Mouse (Mus musculus) embryonic facial prominence, embryonic 11.5 days (tissue): ENCODE measurements around the gene Smco3. TPM values are rescaled to one million over a fixed set of nuclear protein-coding genes. Genes with fewer than 3 reads are reported as not detected.
A peak's percentile ranks its signal among the peaks of the same experiment; 100 is the strongest.

ENCODE experiments used
- ATAC-seq: fragments of 200-750 bp; cut with Nextera tagmentation; replicated peaks from 2 replicates; pipeline ENCODE4 v1.8.0; 2017; ENCODE audit warnings: low read depth; ENCODE audit not compliant: insufficient number of reproducible peaks, low FRiP score, low TSS enrichment
- DNase-seq: peaks from one replicate; pipeline ENCODE4 v3.0.0-alpha.2; 2015; ENCODE audit warnings: low spot score
- H3K27ac ChIP-seq: fragments of 300-500 bp; sonication (generic); replicated peaks from 2 replicates; pipeline ENCODE4 v1.5.1; 2014; ENCODE audit warnings: mild to moderate bottlenecking, low read depth, low read length, control low read depth
- H3K27me3 ChIP-seq: fragments of 300-500 bp; sonication (generic); 2 replicates; pipeline ENCODE4 v1.6.1; 2014; ENCODE audit warnings: mild to moderate bottlenecking, low read length, moderate library complexity, mixed read lengths; ENCODE audit not compliant: control insufficient read depth, insufficient read depth
- H3K36me3 ChIP-seq: fragments of 300-500 bp; sonication (generic); replicated peaks from 2 replicates; pipeline ENCODE4 v1.6.1; 2014; ENCODE audit warnings: low read depth, mild to moderate bottlenecking, low read length, moderate library complexity, mixed read lengths; ENCODE audit not compliant: control insufficient read depth, insufficient read depth
- H3K4me1 ChIP-seq: fragments of 300-500 bp; sonication (generic); 2 replicates; pipeline ENCODE4 v1.6.1; 2014; ENCODE audit warnings: low read length, mixed read lengths; ENCODE audit not compliant: control insufficient read depth, insufficient read depth
- H3K4me2 ChIP-seq: fragments of 300-500 bp; sonication (generic); 2 replicates; pipeline ENCODE4 v1.6.1; 2014; ENCODE audit warnings: low read depth, mild to moderate bottlenecking, control low read depth, low read length, moderate library complexity
- H3K4me3 ChIP-seq: fragments of 300-500 bp; sonication (generic); 2 replicates; pipeline ENCODE4 v1.5.1; 2014; ENCODE audit warnings: low read depth, low read length, control low read depth
- H3K9ac ChIP-seq: fragments of 300-500 bp; sonication (generic); replicated peaks from 2 replicates; pipeline ENCODE4 v1.6.1; 2014; ENCODE audit warnings: mild to moderate bottlenecking, control low read depth, low read length
- H3K9me3 ChIP-seq: fragments of 300-500 bp; sonication (generic); replicated peaks from 2 replicates; pipeline ENCODE4 v1.6.1; 2016; ENCODE audit warnings: mild to moderate bottlenecking, low read length, inconsistent platforms, mixed read lengths; ENCODE audit not compliant: control insufficient read depth
- WGBS: fragments of 180-500 bp; shearing (Covaris S2); extraction: QIAGEN DNeasy Blood & Tissue Kit; methylation state at CpG from one replicate; pipeline ENCODE4 v1.1.7; 2014; 5-methylcytosine and 5-hydroxymethylcytosine counted together
- polyA plus RNA-seq: library from polyadenylated mRNA; unstranded; fragments of >200 nt; fragmentation: Nextera tagmentation; extraction: Ambion mirVana; gene quantifications from 2 replicates; pipeline ENCODE4 v1.2.1, GENCODE M21; 2014

Smco3 gene
- polyA plus RNA-seq, 1 experiment from 2014 or later = 0.74 TPM

- no peaks in the 10 kb centered on the region for H3K9me3 ChIP-seq
- no peak overlapping the region for H3K4me2 ChIP-seq
- H3K27me3 ChIP-seq = no peaks in the 10 kb centered on the region
- peaks cover 12% of the 10 kb centered on the region for H3K36me3 ChIP-seq
- no peak overlapping the region for H3K9ac ChIP-seq
- no peak overlapping the region for H3K27ac ChIP-seq
- ATAC-seq = no peak
- no peak overlapping the region for H3K4me3 ChIP-seq
- no peak for DNase-seq
- WGBS = 87% methylated on average over 8 of the region's 8 CpGs
- no peaks in the 10 kb centered on the region for H3K4me1 ChIP-seq
These were observed 10.3 kb downstream of the Smco3 start for GRCm38 (mm10) chr6:136824987-136825386.

GRCm38 (mm10) chr6:136821086-136821485 is 14.2 kb downstream of the Smco3 start:
- Histone ChIP-seq H3K27ac (no peak overlapping the region), H3K27me3 (no peaks in the 10 kb centered on the region), H3K36me3 (peaks cover 19% of the 10 kb centered on the region), H3K4me1 (no peaks in the 10 kb centered on the region), H3K4me2 (no peak overlapping the region), H3K9ac (no peak overlapping the region), H3K4me3 (no peak overlapping the region), H3K9me3 (no peaks in the 10 kb centered on the region)
- no peak for ATAC-seq
- DNase-seq = no peak
- 91% methylated on average over 18 of the region's 18 CpGs for WGBS

- no peaks in the 10 kb centered on the region for H3K9me3 ChIP-seq
- peaks cover 25% of the 10 kb centered on the region for H3K36me3 ChIP-seq
- H3K27ac ChIP-seq = no peak overlapping the region
- ATAC-seq (no peak), DNase-seq (no peak)
- no peak overlapping the region for H3K4me3 ChIP-seq
- no peaks in the 10 kb centered on the region for H3K4me1 ChIP-seq
- 97% methylated on average over 21 of the region's 21 CpGs for WGBS
- no peak overlapping the region for H3K4me2 ChIP-seq
- no peak overlapping the region for H3K9ac ChIP-seq
- no peaks in the 10 kb centered on the region for H3K27me3 ChIP-seq
These were observed 14.9 kb downstream of the Smco3 start for GRCm38 (mm10) chr6:136820381-136820780.

GRCm38 (mm10) chr6:136817549-136817948 is 17.7 kb downstream of the Smco3 start:
- 94% methylated on average over 3 of the region's 3 CpGs for WGBS
- H3K4me3 ChIP-seq = no peak overlapping the region
- H3K9me3 ChIP-seq = no peaks in the 10 kb centered on the region
- H3K9ac ChIP-seq = no peak overlapping the region
- no peak for DNase-seq
- no peaks in the 10 kb centered on the region for H3K27me3 ChIP-seq
- H3K36me3 ChIP-seq = peaks cover 34% of the 10 kb centered on the region
- H3K4me1 ChIP-seq = no peaks in the 10 kb centered on the region
- no peak overlapping the region for H3K4me2 ChIP-seq
- no peak for ATAC-seq
- H3K27ac ChIP-seq = no peak overlapping the region

- Histone ChIP-seq H3K27ac (no peak overlapping the region), H3K4me3 (no peak overlapping the region), H3K27me3 (no peaks in the 10 kb centered on the region), H3K4me1 (no peaks in the 10 kb centered on the region), H3K9ac (no peak overlapping the region), H3K36me3 (peaks cover 36% of the 10 kb centered on the region), H3K4me2 (no peak overlapping the region), H3K9me3 (no peaks in the 10 kb centered on the region)
- DNase-seq = no peak
- no peak for ATAC-seq
- WGBS = 90% methylated on average over 19 of the region's 21 CpGs
These were observed 18.4 kb downstream of the Smco3 start for GRCm38 (mm10) chr6:136816826-136817225.

GRCm38 (mm10) chr6:136815381-136815780 is 19.9 kb downstream of the Smco3 start:
- Histone ChIP-seq H3K4me2 (no peak overlapping the region), H3K4me1 (no peaks in the 10 kb centered on the region), H3K9me3 (no peaks in the 10 kb centered on the region), H3K27ac (no peak overlapping the region), H3K4me3 (no peak overlapping the region), H3K36me3 (peaks cover 30% of the 10 kb centered on the region), H3K27me3 (no peaks in the 10 kb centered on the region), H3K9ac (no peak overlapping the region)
- DNase-seq = no peak
- WGBS = 95% methylated on average over 7 of the region's 7 CpGs
- no peak for ATAC-seq

- no peaks in the 10 kb centered on the region for H3K4me1 ChIP-seq
- ATAC-seq = no peak
These were observed 22.1 kb downstream of the Smco3 start for GRCm38 (mm10) chr6:136813117-136813516.

GRCm38 (mm10) chr6:136811196-136811595 is 24.1 kb downstream of the Smco3 start:
- no peak overlapping the region for H3K4me3 ChIP-seq
- no peaks in the 10 kb centered on the region for H3K4me1 ChIP-seq
- H3K36me3 ChIP-seq = peaks cover 19% of the 10 kb centered on the region
- 90% methylated on average over 10 of the region's 10 CpGs for WGBS
- H3K27me3 ChIP-seq = no peaks in the 10 kb centered on the region
- ATAC-seq (no peak), DNase-seq (no peak)
- H3K4me2 ChIP-seq = no peak overlapping the region
- H3K9ac ChIP-seq = no peak overlapping the region
- no peaks in the 10 kb centered on the region for H3K9me3 ChIP-seq
- no peak overlapping the region for H3K27ac ChIP-seq

More at GRCm38 (mm10) chr6:136813117-136813516, 22.1 kb downstream of the Smco3 start:
- Histone ChIP-seq H3K27me3 (no peaks in the 10 kb centered on the region), H3K4me3 (no peak overlapping the region), H3K27ac (no peak overlapping the region), H3K9ac (no peak overlapping the region), H3K9me3 (no peaks in the 10 kb centered on the region), H3K4me2 (no peak overlapping the region), H3K36me3 (peaks cover 26% of the 10 kb centered on the region)
- WGBS = 54% methylated on average over 4 of the region's 4 CpGs
- DNase-seq = peak; percentile 21
